Mouse (Mus musculus): Measurements from ENCODE around the gene Card10.

DNA sequence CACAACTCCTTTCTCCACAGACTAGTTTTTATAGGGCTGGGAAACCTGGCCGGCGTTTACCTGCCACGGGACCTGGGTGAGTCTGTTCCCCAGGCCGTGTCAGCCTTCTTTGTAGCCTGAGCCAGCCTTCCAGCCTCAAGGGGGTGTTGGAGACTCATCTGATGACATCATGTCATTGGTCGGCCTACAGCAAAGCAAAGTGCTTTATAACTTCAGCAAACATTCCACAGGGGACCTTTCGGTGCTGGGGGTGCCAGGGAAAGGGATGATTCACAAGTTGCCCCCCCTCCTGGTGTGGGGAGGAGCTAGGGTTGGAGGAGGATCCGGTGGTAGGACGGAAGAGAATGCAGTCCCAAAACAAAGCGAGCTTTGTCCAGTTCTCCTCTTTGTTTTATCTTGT, 41.9 kb upstream of the Card10 start:
- TF ChIP-seq CTCF (IDR thresholded peaks at IDR 0.05; ENCODE audit: extremely low read depth, insufficient read length, insufficient replicate concordance, low read depth, low read length) (no peak), POLR2A (IDR thresholded peaks at IDR 0.05; ENCODE audit: low read depth, low read length) (no peak)

Data from small intestine, adult 2 months (tissue).